Mouse (Mus musculus) neural tube, embryonic 14.5 days (tissue): ENCODE data around the gene Atp5d. TPM values are rescaled to one million over a fixed set of nuclear protein-coding genes. Genes with fewer than 3 reads are reported as not detected.

Experiments
- ATAC-seq: fragments of 200-750 bp; cut with Nextera tagmentation; 2 replicates; pipeline ENCODE4 v1.8.0; 2017; ENCODE audit warnings: low read depth, mild to moderate bottlenecking, moderate TSS enrichment, moderate library complexity
- H3K27ac ChIP-seq: fragments of 300-500 bp; sonication (generic); 2 replicates; pipeline ENCODE4 v1.5.1; 2014; ENCODE audit warnings: low read depth, mild to moderate bottlenecking, control low read depth, low read length, moderate library complexity, mixed read lengths
- H3K27me3 ChIP-seq: fragments of 300-500 bp; sonication (generic); 2 replicates; pipeline ENCODE4 v1.6.1; 2014; ENCODE audit warnings: low read length; ENCODE audit not compliant: control insufficient read depth, insufficient read depth
- H3K36me3 ChIP-seq: fragments of 300-500 bp; sonication (generic); 2 replicates; pipeline ENCODE4 v1.6.1; 2014; ENCODE audit warnings: low read length, mixed read lengths; ENCODE audit not compliant: control insufficient read depth, insufficient read depth
- H3K4me1 ChIP-seq: fragments of 300-500 bp; sonication (generic); 2 replicates; pipeline ENCODE4 v1.6.1; 2014; ENCODE audit warnings: low read length; ENCODE audit not compliant: control insufficient read depth, insufficient read depth
- H3K4me2 ChIP-seq: fragments of 300-500 bp; sonication (generic); 2 replicates; pipeline ENCODE4 v1.6.1; 2014; ENCODE audit warnings: mild to moderate bottlenecking, low read depth, low read length, control low read depth
- H3K4me3 ChIP-seq: fragments of 300-500 bp; sonication (generic); 2 replicates; pipeline ENCODE4 v1.5.1; 2014; ENCODE audit warnings: low read depth, low read length, control low read depth, mixed read lengths
- H3K9ac ChIP-seq: fragments of 300-500 bp; sonication (generic); replicated peaks from 2 replicates; pipeline ENCODE4 v1.6.1; 2014; ENCODE audit warnings: low read depth, mild to moderate bottlenecking, control low read depth, low read length, mixed read lengths
- H3K9me3 ChIP-seq: fragments of 300-500 bp; sonication (generic); 2 replicates; pipeline ENCODE4 v1.6.1; 2016; ENCODE audit warnings: low read length; ENCODE audit not compliant: control insufficient read depth
- whole genome bisulfite sequencing: fragments of 180-500 bp; shearing (Covaris S2); extraction: QIAGEN DNeasy Blood & Tissue Kit; methylation state at CpG from one replicate; pipeline ENCODE4 v1.1.7; 2014; 5-methylcytosine and 5-hydroxymethylcytosine counted together
- polyA plus RNA-seq: library from polyadenylated mRNA; unstranded; fragments of >200 nt; fragmentation: Nextera tagmentation; extraction: Ambion mirVana; gene quantifications from 2 replicates; pipeline ENCODE4 v1.2.1, GENCODE M21; 2014

The Atp5d gene
- polyA plus RNA-seq, 1 experiment from 2014 or later, result 519 TPM

DNA sequence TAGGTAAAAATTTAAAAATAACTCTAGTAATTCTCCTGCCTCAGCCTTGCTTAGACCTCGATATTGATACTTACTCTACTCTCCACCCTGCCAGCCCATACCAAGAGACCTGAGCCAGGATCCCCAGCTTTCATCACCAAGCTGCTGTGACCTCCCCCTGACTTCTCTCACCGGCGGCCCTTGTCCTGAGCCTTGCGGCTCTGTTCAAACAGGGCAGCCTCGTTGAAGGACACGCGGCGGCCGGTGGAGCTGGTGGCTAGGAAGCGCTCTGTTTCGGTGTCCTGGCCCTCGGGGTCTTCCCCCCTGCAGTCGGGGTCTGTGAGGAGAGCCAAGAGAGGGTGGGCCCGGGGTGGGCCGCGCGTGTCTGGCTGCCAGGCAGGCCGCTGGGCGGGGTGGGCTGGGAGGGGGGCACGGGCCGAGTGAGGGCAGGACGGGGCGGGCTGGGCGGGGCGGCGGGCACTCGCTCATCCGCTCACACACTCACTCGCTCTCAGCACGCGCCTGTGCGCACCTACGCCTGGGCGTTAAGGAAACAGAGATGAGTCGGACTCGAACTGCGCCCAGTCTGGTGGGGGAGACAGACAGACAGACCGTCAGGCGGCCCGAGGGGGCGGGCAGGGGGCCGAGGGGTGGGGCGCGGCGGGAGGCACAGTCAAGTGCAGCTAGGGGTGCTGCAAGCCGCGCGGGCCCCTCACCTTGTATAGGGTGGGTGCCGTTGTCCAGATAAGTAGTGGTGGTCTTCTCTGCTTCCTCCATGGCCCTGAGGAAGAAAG, 2.1 kb upstream of the Atp5d start:
- peak overlapping the region; percentile 97 for H3K9ac ChIP-seq
- no peak for ATAC-seq
- peak overlapping the region; percentile 84 for H3K4me2 ChIP-seq
- H3K4me1 ChIP-seq, result peaks cover 18% of the 10 kb centered on the region
- H3K9me3 ChIP-seq, result no peaks in the 10 kb centered on the region
- H3K4me3 ChIP-seq, result peak overlapping the region; percentile 74
- peaks cover 33% of the 10 kb centered on the region for H3K36me3 ChIP-seq
- 14% methylated on average over 46 of the region's 49 CpGs for WGBS
- no peaks in the 10 kb centered on the region for H3K27me3 ChIP-seq
- no peak overlapping the region for H3K27ac ChIP-seq

DNA sequence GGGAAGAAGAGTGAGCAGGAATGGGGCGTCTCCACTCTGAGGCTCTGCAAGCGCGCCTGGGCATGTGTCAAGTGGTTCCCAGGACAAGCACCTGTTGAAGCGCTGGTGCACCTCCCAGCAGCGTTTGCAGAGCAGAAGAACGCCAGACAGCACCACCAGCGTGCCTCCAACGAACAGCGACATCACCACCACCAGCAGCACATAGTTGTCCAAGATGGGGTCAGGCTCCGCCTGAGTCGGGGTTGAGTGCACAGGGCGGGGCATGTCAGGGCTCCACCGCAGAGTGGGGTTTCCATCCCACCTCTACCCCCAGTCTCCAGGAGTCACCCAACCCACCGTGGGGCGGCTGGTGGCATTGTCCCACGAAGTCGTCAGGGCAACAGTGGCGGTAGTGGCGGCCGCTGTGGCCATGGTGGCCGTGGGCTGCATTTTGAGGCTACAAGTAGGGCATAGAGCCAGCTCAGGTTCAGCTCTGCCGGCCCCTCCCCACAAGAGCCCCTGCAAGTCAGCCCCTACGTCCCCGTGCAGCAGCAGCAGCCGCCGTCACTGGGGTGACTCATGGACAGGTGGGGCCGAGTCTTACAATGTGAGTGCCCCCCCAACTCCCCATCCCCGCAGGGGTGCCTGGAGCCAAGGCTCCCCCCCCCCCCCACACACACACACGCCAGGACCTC, 1.3 kb upstream of the Atp5d start:
- no peak for ATAC-seq
- 3% methylated on average over 27 of the region's 29 CpGs for WGBS
- H3K36me3 ChIP-seq, result peaks cover 32% of the 10 kb centered on the region
- H3K27ac ChIP-seq, result peak overlapping the region; percentile 94
- H3K27me3 ChIP-seq, result no peaks in the 10 kb centered on the region
- peak overlapping the region; percentile 97 for H3K9ac ChIP-seq
- H3K4me1 ChIP-seq, result peaks cover 17% of the 10 kb centered on the region
- H3K4me3 ChIP-seq, result peak overlapping the region; percentile 74
- H3K9me3 ChIP-seq, result no peaks in the 10 kb centered on the region
- H3K4me2 ChIP-seq, result peak overlapping the region; percentile 84

DNA sequence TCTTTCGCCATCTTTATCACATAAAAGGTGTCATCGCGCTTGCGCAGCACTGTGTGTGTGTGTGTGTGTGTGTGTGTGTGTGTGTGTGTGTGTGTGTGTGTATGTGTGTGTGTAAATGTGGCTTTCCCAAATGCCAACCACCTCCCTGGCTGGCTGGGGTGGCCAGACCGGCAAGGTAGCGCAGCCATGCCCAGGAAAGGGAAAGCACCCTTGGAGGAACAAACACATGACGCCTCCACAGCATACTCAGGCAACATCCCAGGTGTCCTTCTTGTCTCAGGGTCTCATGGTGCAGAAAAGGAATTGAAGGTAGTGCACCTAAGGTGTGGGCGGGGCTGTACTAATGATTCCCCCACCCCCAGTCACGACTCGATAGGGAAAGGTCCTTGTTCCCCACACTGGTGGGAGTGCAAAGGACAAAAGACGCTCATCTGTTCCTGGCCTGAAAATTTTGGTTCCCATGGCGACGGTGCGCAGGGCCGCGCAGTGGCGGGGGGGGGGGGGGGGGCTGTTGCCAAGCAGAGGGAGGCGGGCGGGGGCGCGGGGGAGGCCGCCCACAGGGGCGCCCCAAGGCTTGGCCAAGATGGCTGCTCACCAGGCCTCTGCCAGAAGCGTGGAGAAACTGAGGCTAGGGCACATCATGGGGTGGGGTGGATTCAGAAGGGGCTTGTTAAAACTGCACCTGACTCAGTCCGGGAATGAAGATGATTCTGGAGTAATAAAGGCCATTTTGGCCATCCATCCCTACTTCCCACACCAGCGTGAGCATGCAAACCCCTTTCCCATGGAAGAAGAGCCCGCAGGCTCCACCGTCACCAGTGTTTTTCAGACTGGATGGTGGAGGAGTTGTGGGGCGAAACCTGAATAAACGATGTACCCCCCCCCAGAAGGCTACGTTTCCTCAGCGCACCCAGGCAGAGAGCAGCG, 543 bp upstream of the Atp5d start:
- Histone ChIP-seq H3K36me3 (peaks cover 26% of the 10 kb centered on the region), H3K27me3 (no peaks in the 10 kb centered on the region), H3K4me1 (peaks cover 21% of the 10 kb centered on the region), H3K9me3 (no peaks in the 10 kb centered on the region), H3K4me3 (peak overlapping the region; percentile 74), H3K9ac (peak overlapping the region; percentile 97), H3K27ac (peak overlapping the region; percentile 94), H3K4me2 (peak overlapping the region; percentile 84)
- ATAC-seq, result no peak
- 2% methylated on average over 27 of the region's 33 CpGs for WGBS

DNA sequence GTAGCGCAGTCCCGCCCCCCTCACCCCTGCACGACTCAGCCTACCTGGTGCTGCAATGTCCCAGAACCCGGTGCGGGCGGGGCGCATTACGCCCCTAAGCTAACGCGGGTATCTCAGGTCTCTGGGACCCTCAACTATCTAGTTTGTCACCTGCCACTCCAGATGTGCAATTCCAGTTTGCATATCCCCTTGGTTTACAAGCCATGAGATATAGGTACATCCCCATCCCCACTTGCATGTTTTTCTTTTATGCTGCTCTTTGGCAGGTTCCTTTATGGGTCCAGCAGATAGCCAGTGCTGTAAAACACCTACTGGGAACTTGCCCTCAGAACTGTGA, 975 bp downstream of the Atp5d start:
- no peaks in the 10 kb centered on the region for H3K27me3 ChIP-seq
- no peaks in the 10 kb centered on the region for H3K9me3 ChIP-seq
- peaks cover 23% of the 10 kb centered on the region for H3K36me3 ChIP-seq
- no peak for ATAC-seq
- peak overlapping the region; percentile 97 for H3K9ac ChIP-seq
- WGBS, result 4% methylated on average over 7 of the region's 10 CpGs
- peak overlapping the region; percentile 94 for H3K27ac ChIP-seq
- H3K4me3 ChIP-seq, result peak overlapping the region; percentile 74
- H3K4me1 ChIP-seq, result peaks cover 26% of the 10 kb centered on the region
- peak overlapping the region; percentile 84 for H3K4me2 ChIP-seq

DNA sequence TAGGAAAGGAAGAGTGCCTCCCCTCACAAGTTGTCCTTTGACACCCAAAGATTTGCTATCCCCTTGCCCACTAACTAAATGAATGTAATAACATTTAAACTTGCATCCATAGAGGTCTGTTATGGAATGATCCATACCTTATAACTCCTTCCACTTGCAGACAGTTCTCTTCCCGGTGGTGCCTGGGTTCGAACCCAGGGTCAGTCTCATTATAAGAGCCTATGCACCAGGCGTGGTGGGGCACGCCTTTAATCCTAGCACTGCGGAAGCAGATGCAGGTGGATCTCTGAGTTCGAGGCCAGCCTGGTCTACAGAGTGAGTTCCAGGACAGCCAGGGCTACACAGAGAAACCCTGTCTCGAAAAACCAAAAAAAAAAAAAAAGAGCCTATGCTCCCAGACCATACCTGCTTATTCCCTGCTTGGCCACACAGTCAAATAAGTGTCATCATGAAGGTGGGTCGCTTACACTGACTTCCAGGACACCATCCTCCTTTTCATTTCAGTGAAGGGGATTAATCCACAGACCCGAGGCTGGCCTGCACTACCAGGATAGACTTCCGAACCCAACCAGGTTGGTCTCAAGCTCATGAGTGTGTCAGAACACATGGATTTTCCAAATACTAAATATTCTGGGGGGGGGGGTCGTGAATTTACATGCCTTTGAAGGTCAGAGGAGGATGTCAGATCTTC, 1.7 kb downstream of the Atp5d start:
- 79% methylated on average over 11 of the region's 11 CpGs for WGBS
- Histone ChIP-seq H3K9ac (no peak overlapping the region), H3K27me3 (no peaks in the 10 kb centered on the region), H3K4me2 (peak overlapping the region; percentile 84; the same call in 1 of the 2 replicates), H3K4me1 (peaks cover 26% of the 10 kb centered on the region), H3K9me3 (no peaks in the 10 kb centered on the region), H3K36me3 (peaks cover 22% of the 10 kb centered on the region; the same call in 1 of the 2 replicates), H3K27ac (peak overlapping the region; percentile 84), H3K4me3 (no peak overlapping the region)
- no peak for ATAC-seq

DNA sequence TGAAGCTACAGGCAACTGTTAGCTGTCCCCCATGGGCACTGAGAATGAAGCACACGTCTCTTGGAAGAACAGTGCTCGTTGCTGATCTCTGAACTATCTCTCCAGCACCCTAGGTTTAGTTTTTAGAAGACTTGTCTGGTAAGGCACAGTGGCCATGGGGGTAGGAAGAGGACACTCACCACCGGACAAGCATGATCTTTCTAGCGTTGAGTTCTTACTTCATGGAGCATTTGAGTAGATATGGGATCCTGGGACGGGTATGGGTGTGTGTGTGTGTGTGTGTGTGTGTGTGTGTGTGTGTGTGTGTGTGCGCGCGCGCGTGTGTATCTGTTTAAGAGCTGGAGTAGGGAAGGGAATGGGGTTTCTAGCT, 2.2 kb downstream of the Atp5d start, which contains the start of gene Cbarp:
TSS of gene Cbarp (minus strand) at position 170 of the 370 bp plus-strand sequence.
- 79% methylated on average over 10 of the region's 10 CpGs for WGBS
- peak within 1 kb of the TSS; percentile 94 for H3K27ac ChIP-seq
- no peak for ATAC-seq
- H3K9me3 ChIP-seq, result no peaks in the 10 kb centered on the region
- peaks cover 26% of the 10 kb centered on the region; the same call in 1 of the 2 replicates for H3K36me3 ChIP-seq
- peak within 1 kb of the TSS; percentile 46 for H3K9ac ChIP-seq
- peak within 1 kb of the TSS; percentile 44 for H3K4me3 ChIP-seq
- H3K27me3 ChIP-seq, result no peaks in the 10 kb centered on the region
- H3K4me2 ChIP-seq, result peak within 1 kb of the TSS; percentile 88
- peaks cover 26% of the 10 kb centered on the region for H3K4me1 ChIP-seq

DNA sequence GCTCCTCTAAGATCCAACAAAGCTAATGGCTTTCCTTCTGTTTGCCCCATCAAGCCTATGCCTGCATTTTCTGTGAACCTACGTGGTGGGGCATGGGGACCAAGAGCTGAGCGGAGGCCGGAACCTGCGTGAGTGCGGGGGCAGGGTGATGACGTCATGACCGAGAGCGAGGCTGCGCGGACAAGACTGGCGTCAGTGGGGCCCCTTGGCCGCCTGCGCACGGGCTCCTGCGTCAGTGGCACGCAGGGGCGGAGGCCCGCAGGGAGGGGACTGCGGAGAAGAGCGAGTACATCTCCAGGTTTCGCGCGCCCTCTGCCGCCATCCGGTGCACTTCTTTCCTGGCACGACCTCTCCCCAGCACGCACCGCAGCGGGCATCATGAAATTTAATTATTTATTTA, 2.8 kb downstream of the Atp5d start:
- Histone ChIP-seq H3K27me3 (no peaks in the 10 kb centered on the region), H3K4me1 (peaks cover 27% of the 10 kb centered on the region), H3K36me3 (peaks cover 31% of the 10 kb centered on the region; the same call in 1 of the 2 replicates), H3K4me2 (peak overlapping the region; percentile 88), H3K9me3 (no peaks in the 10 kb centered on the region), H3K27ac (peak overlapping the region; percentile 84), H3K4me3 (peak overlapping the region; percentile 44), H3K9ac (peak overlapping the region; percentile 46)
- 0% methylated on average over 29 of the region's 29 CpGs for WGBS
- ATAC-seq, result peak; percentile 62

DNA sequence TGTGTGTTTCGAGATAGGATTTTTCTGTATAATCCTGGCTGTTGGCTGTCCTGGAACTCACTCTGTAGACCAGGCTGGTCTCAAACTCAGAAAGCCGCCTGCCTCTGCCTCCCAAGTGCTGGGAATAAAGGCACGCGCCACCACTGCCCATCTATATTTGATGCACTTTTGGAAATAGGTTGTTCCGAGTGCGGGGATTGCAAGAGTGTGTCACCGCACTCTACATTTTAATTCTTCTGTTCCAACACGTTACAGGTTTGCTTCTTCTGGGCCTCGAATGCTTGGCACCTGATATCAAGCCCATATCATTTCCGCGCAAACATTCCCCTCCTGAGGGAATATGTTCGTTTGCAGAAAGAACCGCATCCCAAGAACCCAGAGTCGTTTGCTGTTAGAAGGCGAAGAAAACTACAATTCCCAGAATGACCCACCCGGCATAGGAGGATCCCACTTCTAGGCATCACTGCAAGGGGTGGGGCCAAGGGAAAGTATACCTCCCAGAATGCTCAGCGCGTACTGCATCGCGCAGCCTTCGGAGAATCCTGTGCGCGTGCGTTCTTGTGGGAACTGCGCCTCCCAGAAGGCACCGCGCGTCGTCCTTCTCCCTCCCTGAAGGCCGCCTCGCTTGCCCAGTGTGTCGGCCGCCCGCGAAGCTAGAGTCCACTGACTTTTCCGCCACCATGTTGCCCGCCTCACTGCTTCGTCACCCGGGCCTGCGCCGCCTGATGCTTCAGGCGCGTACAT, 3.5 kb downstream of the Atp5d start:
- H3K4me1 ChIP-seq, result peaks cover 20% of the 10 kb centered on the region
- under 1% methylated on average over 41 of the region's 43 CpGs for WGBS
- peak; percentile 83 for ATAC-seq

More for the DNA sequence above, 3.5 kb downstream of the Atp5d start:
- Histone ChIP-seq H3K9me3 (no peaks in the 10 kb centered on the region), H3K4me2 (peak overlapping the region; percentile 88), H3K27me3 (no peaks in the 10 kb centered on the region), H3K27ac (peak overlapping the region; percentile 84), H3K9ac (peak overlapping the region; percentile 58), H3K4me3 (peak overlapping the region; percentile 44), H3K36me3 (peaks cover 29% of the 10 kb centered on the region; the same call in 1 of the 2 replicates)
